Mouse (Mus musculus) stomach, postnatal 0 days (tissue): ENCODE measurements around the gene Hyal1. TPM values are rescaled to one million over a fixed set of nuclear protein-coding genes. Genes with fewer than 3 reads are reported as not detected.

Experiments
- ATAC-seq: fragments of 200-750 bp; cut with Nextera tagmentation; 2 replicates; pipeline ENCODE4 v1.8.0; 2017; ENCODE audit not compliant: low FRiP score, low TSS enrichment
- DNase-seq: peaks from one replicate; pipeline ENCODE4 v3.0.0-alpha.2; 2016; ENCODE audit warnings: low spot score
- H3K27ac ChIP-seq: fragments of 300-500 bp; sonication (generic); replicated peaks from 2 replicates; pipeline ENCODE4 v1.5.1; 2014; ENCODE audit warnings: mild to moderate bottlenecking, control low read depth
- H3K27me3 ChIP-seq: fragments of 300-500 bp; sonication (generic); 2 replicates; pipeline ENCODE4 v1.6.1; 2014; ENCODE audit warnings: low read length; ENCODE audit not compliant: control insufficient read depth, insufficient read depth
- H3K36me3 ChIP-seq: fragments of 300-500 bp; sonication (generic); 2 replicates; pipeline ENCODE4 v1.6.1; 2014; ENCODE audit warnings: low read length, mixed read lengths; ENCODE audit not compliant: control insufficient read depth, insufficient read depth
- H3K4me1 ChIP-seq: fragments of 300-500 bp; sonication (generic); replicated peaks from 2 replicates; pipeline ENCODE4 v1.6.1; 2014; ENCODE audit warnings: antibody characterized with exemption; ENCODE audit not compliant: control insufficient read depth, insufficient read depth
- H3K4me2 ChIP-seq: fragments of 300-500 bp; sonication (generic); replicated peaks from 2 replicates; pipeline ENCODE4 v1.6.1; 2014; ENCODE audit warnings: low read depth, mild to moderate bottlenecking, control low read depth, moderate library complexity
- H3K4me3 ChIP-seq: fragments of 300-500 bp; sonication (generic); 2 replicates; pipeline ENCODE4 v1.5.1; 2014; ENCODE audit warnings: low read depth, low read length, control low read depth
- H3K9ac ChIP-seq: fragments of 300-500 bp; sonication (generic); 2 replicates; pipeline ENCODE4 v1.6.1; 2014; ENCODE audit warnings: mild to moderate bottlenecking, low read length, control low read depth, mixed read lengths
- H3K9me3 ChIP-seq: fragments of 300-500 bp; sonication (generic); 2 replicates; pipeline ENCODE4 v1.6.1; 2016; ENCODE audit warnings: low read length; ENCODE audit not compliant: control insufficient read depth
- CTCF ChIP-seq: IDR thresholded peaks from 2 replicates; pipeline ENCODE4 v1.5.1; 2016; ENCODE audit warnings: antibody characterized with exemption, low read depth, mild to moderate bottlenecking, moderate library complexity
- EP300 ChIP-seq: optimal IDR thresholded peaks from 2 replicates; pipeline ENCODE3; 2016; ENCODE audit warnings: antibody characterized with exemption
- WGBS: fragments of 180-500 bp; shearing (Covaris S2); extraction: QIAGEN DNeasy Blood & Tissue Kit; methylation state at CpG from one replicate; pipeline ENCODE4 v1.1.7; 2014; 5-methylcytosine and 5-hydroxymethylcytosine counted together
- polyA plus RNA-seq: library from polyadenylated mRNA; unstranded; fragments of >200 nt; fragmentation: Nextera tagmentation; extraction: Ambion mirVana; gene quantifications from 2 replicates; pipeline ENCODE4 v1.2.1, GENCODE M21; 2015

Gene Hyal1
- polyA plus RNA-seq, 1 experiment from 2014 or later: 7.2 TPM

DNA sequence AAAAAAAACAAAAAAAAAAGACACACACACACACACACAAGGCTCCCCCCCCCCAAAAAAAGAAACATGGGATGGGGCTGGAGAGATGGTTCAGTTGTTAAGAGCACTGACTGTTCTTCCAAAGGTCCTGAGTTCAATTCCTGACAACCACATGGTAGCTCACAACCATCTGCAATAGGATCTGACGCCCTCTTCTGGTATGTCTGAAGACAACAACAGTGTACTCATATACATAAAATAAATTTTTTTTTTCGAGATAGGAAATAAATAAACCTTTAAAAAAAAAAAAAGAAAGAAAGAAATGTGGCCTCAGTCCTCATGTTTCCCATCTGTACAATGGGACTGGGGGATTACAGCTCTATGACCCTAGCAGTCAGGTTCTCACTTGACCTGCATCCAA, 40.7 kb downstream of the Hyal1 start:
- Histone ChIP-seq H3K4me3 (no peak overlapping the region), H3K9ac (no peak overlapping the region), H3K27me3 (no peaks in the 10 kb centered on the region), H3K36me3 (peaks cover 30% of the 10 kb centered on the region), H3K9me3 (no peaks in the 10 kb centered on the region), H3K27ac (no peak overlapping the region), H3K4me1 (no peaks in the 10 kb centered on the region; the same call in 1 of the 2 replicates), H3K4me2 (no peak overlapping the region)
- ATAC-seq: no peak
- no peak for DNase-seq
- 76% methylated on average over 2 of the region's 2 CpGs for WGBS
- TF ChIP-seq CTCF (peak; percentile 42), EP300 (no peak)

DNA sequence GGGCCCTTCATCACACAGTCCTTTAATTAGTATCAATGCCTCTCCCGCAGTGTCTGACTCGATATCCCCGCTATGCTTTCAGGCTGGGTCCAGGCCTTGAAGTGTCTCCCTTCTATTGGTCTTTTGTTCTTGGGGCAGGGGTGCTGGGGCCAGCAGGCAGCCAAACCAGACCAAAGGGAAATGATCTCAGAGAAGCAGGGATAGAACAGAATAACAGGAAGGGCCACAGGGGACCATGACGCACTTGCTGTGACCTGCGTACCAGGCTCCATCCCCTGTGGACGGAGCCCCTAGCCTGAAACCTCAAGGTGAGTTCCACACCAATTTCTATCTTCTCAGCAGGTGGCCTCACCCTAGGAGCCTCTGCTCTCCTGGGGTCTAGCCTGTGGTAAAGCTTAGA, 41.4 kb downstream of the Hyal1 start:
- TF ChIP-seq CTCF (no peak), EP300 (no peak)
- Histone ChIP-seq H3K9ac (no peak overlapping the region), H3K4me3 (no peak overlapping the region), H3K36me3 (peaks cover 30% of the 10 kb centered on the region), H3K4me2 (no peak overlapping the region), H3K4me1 (no peaks in the 10 kb centered on the region; the same call in 1 of the 2 replicates), H3K9me3 (no peaks in the 10 kb centered on the region), H3K27me3 (no peaks in the 10 kb centered on the region), H3K27ac (peak overlapping the region; percentile 49; the same call in 1 of the 2 replicates)
- DNase-seq (no peak), ATAC-seq (no peak)
- WGBS: 86% methylated on average over 6 of the region's 6 CpGs

DNA sequence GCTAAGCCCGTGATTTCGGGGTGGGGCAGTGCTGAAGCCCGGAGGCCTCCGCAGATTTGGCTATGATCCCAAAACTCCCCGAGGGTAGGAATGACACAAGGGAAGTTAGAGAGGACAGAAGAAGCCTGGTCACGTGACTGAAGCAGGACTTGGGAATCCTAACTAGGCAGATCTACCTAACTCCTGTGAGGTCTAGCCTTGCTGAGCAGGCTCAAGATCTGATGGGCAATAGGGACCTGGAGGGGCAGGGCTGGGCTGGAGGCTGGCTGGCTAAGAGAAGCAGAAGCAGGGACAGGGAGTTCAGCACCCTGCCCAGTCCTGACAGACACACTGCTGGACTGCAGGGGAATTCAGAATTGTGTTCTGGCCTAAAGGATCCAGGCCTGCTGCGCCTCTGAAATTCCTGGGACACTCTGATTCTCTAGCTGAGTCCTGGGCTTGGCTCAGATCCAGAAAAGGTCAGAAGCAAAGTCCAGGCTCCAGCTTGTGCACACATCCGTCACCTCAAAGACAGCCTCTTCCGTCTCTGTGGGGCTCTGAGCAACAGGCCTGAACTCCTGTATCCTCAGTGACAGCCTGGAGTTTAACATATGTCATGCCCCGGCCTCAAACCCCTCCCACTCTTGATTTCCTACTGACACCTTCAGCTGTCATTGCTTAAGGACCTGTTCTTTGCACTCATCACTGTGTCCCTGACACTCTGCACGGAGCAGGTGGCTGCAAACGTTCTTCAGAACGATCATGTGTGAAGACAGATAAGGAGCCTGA, 42.2 kb downstream of the Hyal1 start:
- TF ChIP-seq CTCF (no peak), EP300 (no peak)
- Histone ChIP-seq H3K4me1 (no peaks in the 10 kb centered on the region; the same call in 1 of the 2 replicates), H3K9ac (peak overlapping the region; percentile 18; the same call in 1 of the 2 replicates), H3K4me2 (no peak overlapping the region), H3K4me3 (no peak overlapping the region), H3K27ac (peak overlapping the region; percentile 86), H3K9me3 (no peaks in the 10 kb centered on the region), H3K27me3 (no peaks in the 10 kb centered on the region), H3K36me3 (peaks cover 30% of the 10 kb centered on the region)
- ATAC-seq (peak; percentile 83), DNase-seq (peak; percentile 83)
- WGBS: 16% methylated on average over 13 of the region's 13 CpGs

DNA sequence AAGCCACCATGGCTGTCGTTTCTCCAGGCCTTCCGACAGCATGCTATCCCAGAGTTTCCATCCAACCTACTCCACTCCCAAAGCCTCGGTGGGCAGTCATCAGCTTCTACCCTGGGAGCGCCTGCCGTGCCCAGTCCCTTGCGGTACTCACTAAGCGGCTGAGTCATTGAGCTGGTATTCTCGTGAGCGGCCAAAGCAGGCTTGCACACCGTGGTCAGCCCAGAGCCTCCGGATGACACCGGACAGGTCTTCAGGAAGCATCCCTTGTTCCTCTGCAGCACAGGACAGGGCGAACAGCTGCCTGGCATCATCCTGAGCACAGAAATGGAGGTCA, 42.8 kb downstream of the Hyal1 start:
- Histone ChIP-seq H3K4me3 (no peak overlapping the region), H3K9ac (no peak overlapping the region), H3K27me3 (no peaks in the 10 kb centered on the region), H3K36me3 (peaks cover 30% of the 10 kb centered on the region), H3K4me1 (no peaks in the 10 kb centered on the region; the same call in 1 of the 2 replicates), H3K9me3 (no peaks in the 10 kb centered on the region), H3K27ac (peak overlapping the region; percentile 86), H3K4me2 (no peak overlapping the region)
- 42% methylated on average over 13 of the region's 13 CpGs for WGBS
- ATAC-seq: peak; percentile 62
- peak; percentile 54 for DNase-seq
- TF ChIP-seq EP300 (no peak), CTCF (no peak)

- H3K9ac ChIP-seq: no peak overlapping the region
- no peak for DNase-seq
- H3K9me3 ChIP-seq: no peaks in the 10 kb centered on the region
- no peak overlapping the region for H3K4me2 ChIP-seq
- no peaks in the 10 kb centered on the region; the same call in none of the 2 replicates for H3K4me1 ChIP-seq
- H3K36me3 ChIP-seq: peaks cover 22% of the 10 kb centered on the region
- H3K27ac ChIP-seq: 0 out of 2 replicates have a peak overlapping the region, but pooled peaks have one; percentile 14
- H3K4me3 ChIP-seq: no peak overlapping the region
- ATAC-seq: no peak
- TF ChIP-seq CTCF (no peak), EP300 (no peak)
- H3K27me3 ChIP-seq: no peaks in the 10 kb centered on the region
Observed at GRCm38 (mm10) chr9:107620954-107621353, 44.2 kb downstream of the Hyal1 start.

DNA sequence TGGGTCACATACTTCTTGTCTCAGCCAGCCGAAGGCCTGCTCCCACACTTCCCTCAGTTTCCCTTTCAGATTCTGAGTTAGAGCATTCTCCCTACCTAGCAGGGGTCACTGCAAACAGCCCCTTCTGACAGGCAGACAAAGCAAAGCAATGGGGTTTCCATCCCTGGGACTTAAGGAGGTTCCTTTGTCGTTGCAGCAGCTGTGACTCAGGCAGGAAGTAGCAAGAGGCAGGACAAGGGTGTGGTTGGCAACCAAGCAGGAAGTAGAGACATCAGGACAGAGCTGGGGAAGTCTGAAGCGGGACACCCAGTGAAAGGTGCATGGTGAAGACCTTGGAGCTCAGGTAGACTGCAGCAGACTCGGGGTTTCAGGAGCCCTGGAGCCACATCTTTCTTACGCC, 47.8 kb downstream of the Hyal1 start:
- Histone ChIP-seq H3K27me3 (no peaks in the 10 kb centered on the region), H3K4me3 (no peak overlapping the region), H3K27ac (peak overlapping the region; percentile 75), H3K36me3 (peaks cover 10% of the 10 kb centered on the region; the same call in 1 of the 2 replicates), H3K4me1 (peaks cover 12% of the 10 kb centered on the region), H3K9ac (no peak overlapping the region), H3K9me3 (no peaks in the 10 kb centered on the region), H3K4me2 (no peak overlapping the region)
- ATAC-seq: peak; percentile 69
- WGBS: 64% methylated on average over 5 of the region's 5 CpGs
- TF ChIP-seq CTCF (no peak), EP300 (no peak)
- DNase-seq: peak; percentile 56
